Mouse (Mus musculus) neural tube, embryonic 12.5 days (tissue): ENCODE measurements around the gene P3h4. TPM values are rescaled to one million over a fixed set of nuclear protein-coding genes. Genes with fewer than 3 reads are reported as not detected.
"Not testable (repeated sequence)": the region's sequence is repeated elsewhere in the genome, so short reads cannot be mapped to it uniquely, and the experiment has no call there.

Source experiments
- ATAC-seq: fragments of 200-750 bp; cut with Nextera tagmentation; 2 replicates; pipeline ENCODE4 v1.8.0; 2017; ENCODE audit warnings: low read depth, mild to moderate bottlenecking, moderate TSS enrichment, moderate library complexity; ENCODE audit not compliant: low FRiP score
- H3K27ac ChIP-seq: fragments of 300-500 bp; sonication (generic); 2 replicates; pipeline ENCODE4 v1.5.1; 2016
- H3K27me3 ChIP-seq: fragments of 300-500 bp; sonication (generic); replicated peaks from 2 replicates; pipeline ENCODE4 v1.6.1; 2016; ENCODE audit warnings: mild to moderate bottlenecking
- H3K36me3 ChIP-seq: fragments of 300-500 bp; sonication (generic); 2 replicates; pipeline ENCODE4 v1.6.1; 2016; ENCODE audit warnings: mild to moderate bottlenecking
- H3K4me1 ChIP-seq: fragments of 300-500 bp; sonication (generic); 2 replicates; pipeline ENCODE4 v1.6.1; 2016
- H3K4me2 ChIP-seq: fragments of 300-500 bp; sonication (generic); replicated peaks from 2 replicates; pipeline ENCODE4 v1.6.1; 2016; ENCODE audit warnings: mild to moderate bottlenecking
- H3K4me3 ChIP-seq: fragments of 300-500 bp; sonication (generic); 2 replicates; pipeline ENCODE4 v1.5.1; 2016
- H3K9ac ChIP-seq: fragments of 300-500 bp; sonication (generic); 2 replicates; pipeline ENCODE4 v1.6.1; 2016; ENCODE audit warnings: mild to moderate bottlenecking
- H3K9me3 ChIP-seq: fragments of 300-500 bp; sonication (generic); 2 replicates; pipeline ENCODE4 v1.6.1; 2016; ENCODE audit warnings: mild to moderate bottlenecking
- WGBS: fragments of 180-500 bp; shearing (Covaris S2); methylation state at CpG from one replicate; pipeline ENCODE4 v1.1.7; 2016; 5-methylcytosine and 5-hydroxymethylcytosine counted together
- microRNA-seq: library from miRNA; unstranded; fragments of <30 nt; microRNA quantifications from one replicate; pipeline ENCODE4, GENCODE M21; 2017
- polyA plus RNA-seq: library from polyadenylated mRNA; unstranded; fragments of >200 nt; fragmentation: Nextera tagmentation; extraction: Ambion mirVana; gene quantifications from 2 replicates; pipeline ENCODE4 v1.2.1, GENCODE M21; 2016

The P3h4 gene
- polyA plus RNA-seq, 1 experiment from 2014 or later = 26.7 TPM

- ATAC-seq = peak; percentile 61; the same call in 1 of the 2 replicates
- no peaks in the 10 kb centered on the region for H3K36me3 ChIP-seq
- no peak overlapping the region for H3K9ac ChIP-seq
- no peak overlapping the region for H3K4me3 ChIP-seq
- WGBS = 23% methylated on average over 12 of the region's 12 CpGs
- no peaks in the 10 kb centered on the region for H3K9me3 ChIP-seq
- no peak overlapping the region for H3K27ac ChIP-seq
- 0 out of 2 replicates have a peak, but pooled peaks cover 3% of the 10 kb centered on the region for H3K27me3 ChIP-seq
- no peaks in the 10 kb centered on the region for H3K4me1 ChIP-seq
- no peak overlapping the region for H3K4me2 ChIP-seq
Observed at GRCm38 (mm10) chr11:100362979-100363562, 51.6 kb downstream of the P3h4 start.

GRCm38 (mm10) chr11:100362209-100362978 lies 52.2 kb downstream of the P3h4 start:
- no peaks in the 10 kb centered on the region for H3K36me3 ChIP-seq
- H3K27me3 ChIP-seq = 0 out of 2 replicates have a peak, but pooled peaks cover 5% of the 10 kb centered on the region
- H3K4me1 ChIP-seq = no peaks in the 10 kb centered on the region
- H3K27ac ChIP-seq = no peak overlapping the region
- no peaks in the 10 kb centered on the region for H3K9me3 ChIP-seq
- H3K9ac ChIP-seq = no peak overlapping the region
- no peak overlapping the region for H3K4me2 ChIP-seq
- ATAC-seq = peak; percentile 70
- no peak overlapping the region for H3K4me3 ChIP-seq
- 15% methylated on average over 8 of the region's 8 CpGs for WGBS

GRCm38 (mm10) chr11:100361059-100361458 lies 53.6 kb downstream of the P3h4 start:
- H3K9me3 ChIP-seq, H3K9ac ChIP-seq, H3K4me1 ChIP-seq, ATAC-seq, H3K4me3 ChIP-seq, H3K27me3 ChIP-seq, H3K4me2 ChIP-seq, H3K36me3 ChIP-seq, H3K27ac ChIP-seq: not testable (repeated sequence)
- WGBS = no CpG with 5 or more reads among the region's 13 CpGs

GRCm38 (mm10) chr11:100360175-100360574 lies 54.5 kb downstream of the P3h4 start:
- Histone ChIP-seq H3K9me3 (no peaks in the 10 kb centered on the region), H3K4me1 (peaks cover 7% of the 10 kb centered on the region), H3K27me3 (peaks cover 14% of the 10 kb centered on the region; the same call in 1 of the 2 replicates), H3K36me3 (no peaks in the 10 kb centered on the region), H3K4me3 (no peak overlapping the region), H3K27ac (no peak overlapping the region), H3K9ac (no peak overlapping the region), H3K4me2 (no peak overlapping the region)
- WGBS = 83% methylated on average over 6 of the region's 6 CpGs
- ATAC-seq = no peak

Small RNA genes lying within 50 kb of the gene (microRNA-seq; reads per million reads assigned to microRNA genes)
- not detected for gene Gm27374

Other genes with a start within 250 kb of the P3h4 start
- gene Krt9, start 221.6 kb downstream of the P3h4 start, polyA plus RNA-seq = 0.11 TPM in 1 of 2 replicates, not detected in the other
- gene Krt14, start 207.3 kb downstream of the P3h4 start, polyA plus RNA-seq = 10.5 and 11.6 TPM in 2 replicates
- gene Krt16, start 165.9 kb downstream of the P3h4 start, polyA plus RNA-seq = not detected in 2 replicates
- 2.7 TPM in 2 replicates for gene Krt17, start 153.8 kb downstream of the P3h4 start, polyA plus RNA-seq
- gene Krt42, start 145.0 kb downstream of the P3h4 start, polyA plus RNA-seq = not detected in 2 replicates
- gene Eif1, start 95.0 kb downstream of the P3h4 start, polyA plus RNA-seq = 1,410 and 1,478 TPM in 2 replicates
- not detected in 2 replicates for gene Gast, start 80.4 kb downstream of the P3h4 start, polyA plus RNA-seq
- gene Hap1, start 58.7 kb downstream of the P3h4 start, polyA plus RNA-seq = 39.9 and 42.0 TPM in 2 replicates
- 71.5 and 81.0 TPM in 2 replicates for gene Jup, start 17.1 kb downstream of the P3h4 start, polyA plus RNA-seq
- 41.8 and 46.9 TPM in 2 replicates for gene Fkbp10, start 861 bp upstream of the P3h4 start, polyA plus RNA-seq
- gene Nt5c3b, start 27.0 kb upstream of the P3h4 start, polyA plus RNA-seq = 101 and 105 TPM in 2 replicates
- 0.76 and 1.1 TPM in 2 replicates for gene Klhl10, start 27.1 kb upstream of the P3h4 start, polyA plus RNA-seq
- 12.3 and 12.4 TPM in 2 replicates for gene Klhl11, start 57.9 kb upstream of the P3h4 start, polyA plus RNA-seq
- 356 and 377 TPM in 2 replicates for gene Acly, start 113.2 kb upstream of the P3h4 start, polyA plus RNA-seq
- 1.5 and 1.6 TPM in 2 replicates for gene Ttc25, start 130.8 kb upstream of the P3h4 start, polyA plus RNA-seq
- gene Cnp, start 160.1 kb upstream of the P3h4 start, polyA plus RNA-seq = 33.2 and 33.6 TPM in 2 replicates
- 101 and 106 TPM in 2 replicates for gene Nkiras2, start 204.4 kb upstream of the P3h4 start, polyA plus RNA-seq
- 298 and 311 TPM in 2 replicates for gene Dnajc7, start 205.3 kb upstream of the P3h4 start, polyA plus RNA-seq